Mouse (Mus musculus): ENCODE measurements around the gene Hexa. TPM values are rescaled to one million over a fixed set of nuclear protein-coding genes. Genes with fewer than 3 reads are reported as not detected.

Gene Hexa
- polyA plus RNA-seq, 1 experiment from 2014 or later = 68.0 TPM

- no peak for ATAC-seq
- no peaks in the 10 kb centered on the region for H3K36me3 ChIP-seq (ENCODE audit: control insufficient read depth, insufficient read depth, low read length)
- WGBS = 97% methylated on average over 3 of the region's 3 CpGs
- H3K4me2 ChIP-seq (ENCODE audit: low read length) = no peak overlapping the region
- no peaks in the 10 kb centered on the region for H3K9me3 ChIP-seq (ENCODE audit: control insufficient read depth, low read length)
- no peak overlapping the region for H3K4me3 ChIP-seq (ENCODE audit: low read length)
- no peaks in the 10 kb centered on the region for H3K27me3 ChIP-seq (replicated peaks; ENCODE audit: control insufficient read depth, insufficient read depth, low read length)
- no peak overlapping the region for H3K27ac ChIP-seq (ENCODE audit: low read depth, low read length)
- no peaks in the 10 kb centered on the region for H3K4me1 ChIP-seq (ENCODE audit: control insufficient read depth, insufficient read depth, low read depth, low read length)
- no peak overlapping the region for H3K9ac ChIP-seq (ENCODE audit: low read depth, low read length)
Measured at GRCm38 (mm10) chr9:59527580-59527979, 11.8 kb upstream of the Hexa start.

- no peaks in the 10 kb centered on the region for H3K9me3 ChIP-seq (ENCODE audit: control insufficient read depth, low read length)
- no peak overlapping the region for H3K4me2 ChIP-seq (ENCODE audit: low read length)
- no peaks in the 10 kb centered on the region for H3K4me1 ChIP-seq (ENCODE audit: control insufficient read depth, insufficient read depth, low read depth, low read length)
- 93% methylated on average over 2 of the region's 2 CpGs for WGBS
- no peak for ATAC-seq
- no peaks in the 10 kb centered on the region for H3K27me3 ChIP-seq (replicated peaks; ENCODE audit: control insufficient read depth, insufficient read depth, low read length)
- no peak overlapping the region for H3K9ac ChIP-seq (ENCODE audit: low read depth, low read length)
- no peaks in the 10 kb centered on the region for H3K36me3 ChIP-seq (ENCODE audit: control insufficient read depth, insufficient read depth, low read length)
- no peak overlapping the region for H3K27ac ChIP-seq (ENCODE audit: low read depth, low read length)
- no peak overlapping the region for H3K4me3 ChIP-seq (ENCODE audit: low read length)
Measured at GRCm38 (mm10) chr9:59528274-59528673, 11.1 kb upstream of the Hexa start.

GRCm38 (mm10) chr9:59531645-59532044, 7.7 kb upstream of the Hexa start:
- Histone ChIP-seq H3K4me2 (ENCODE audit: low read length) (no peak overlapping the region), H3K36me3 (ENCODE audit: control insufficient read depth, insufficient read depth, low read length) (no peaks in the 10 kb centered on the region), H3K9ac (ENCODE audit: low read depth, low read length) (no peak overlapping the region), H3K9me3 (ENCODE audit: control insufficient read depth, low read length) (no peaks in the 10 kb centered on the region), H3K27me3 (replicated peaks; ENCODE audit: control insufficient read depth, insufficient read depth, low read length) (no peaks in the 10 kb centered on the region), H3K4me1 (ENCODE audit: control insufficient read depth, insufficient read depth, low read depth, low read length) (no peaks in the 10 kb centered on the region), H3K4me3 (ENCODE audit: low read length) (no peak overlapping the region), H3K27ac (ENCODE audit: low read depth, low read length) (no peak overlapping the region)
- 32% methylated on average over 5 of the region's 5 CpGs for WGBS
- ATAC-seq = no peak

DNA sequence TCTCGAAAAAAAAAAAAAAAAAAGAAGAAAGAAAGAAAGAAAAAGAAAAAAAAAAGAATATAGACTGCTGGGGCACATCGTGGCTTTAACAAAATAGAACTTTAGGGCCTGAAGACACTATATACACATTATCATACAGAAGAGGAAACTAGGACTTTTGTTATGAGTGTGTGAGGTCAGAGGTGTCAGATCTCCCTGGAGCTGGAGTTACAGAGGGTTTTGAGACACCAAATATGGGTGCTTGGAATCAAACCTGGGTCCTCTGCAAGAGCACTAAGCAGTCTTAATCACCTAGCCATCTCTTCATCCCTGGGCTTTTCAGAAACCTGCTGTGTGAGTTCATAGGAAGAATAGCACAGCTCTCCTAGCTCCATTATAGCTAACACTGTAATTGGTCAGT, 5.9 kb upstream of the Hexa start:
- H3K9me3 ChIP-seq (ENCODE audit: control insufficient read depth, low read length) = no peaks in the 10 kb centered on the region
- H3K27me3 ChIP-seq (replicated peaks; ENCODE audit: control insufficient read depth, insufficient read depth, low read length) = no peaks in the 10 kb centered on the region; the same call in 1 of the 2 replicates
- no peak overlapping the region for H3K4me3 ChIP-seq (ENCODE audit: low read length)
- ATAC-seq = no peak
- 75% methylated on average over 2 of the region's 2 CpGs for WGBS
- no peak overlapping the region for H3K9ac ChIP-seq (ENCODE audit: low read depth, low read length)
- no peaks in the 10 kb centered on the region for H3K4me1 ChIP-seq (ENCODE audit: control insufficient read depth, insufficient read depth, low read depth, low read length)
- H3K4me2 ChIP-seq (ENCODE audit: low read length) = no peak overlapping the region
- no peaks in the 10 kb centered on the region for H3K36me3 ChIP-seq (ENCODE audit: control insufficient read depth, insufficient read depth, low read length)
- no peak overlapping the region for H3K27ac ChIP-seq (ENCODE audit: low read depth, low read length)

GRCm38 (mm10) chr9:59533889-59534288, 5.5 kb upstream of the Hexa start:
- no peak overlapping the region for H3K4me3 ChIP-seq (ENCODE audit: low read length)
- H3K4me2 ChIP-seq (ENCODE audit: low read length) = no peak overlapping the region
- H3K9ac ChIP-seq (ENCODE audit: low read depth, low read length) = no peak overlapping the region
- H3K27me3 ChIP-seq (replicated peaks; ENCODE audit: control insufficient read depth, insufficient read depth, low read length) = no peaks in the 10 kb centered on the region; the same call in 1 of the 2 replicates
- H3K36me3 ChIP-seq (ENCODE audit: control insufficient read depth, insufficient read depth, low read length) = no peaks in the 10 kb centered on the region
- 78% methylated on average over 4 of the region's 4 CpGs for WGBS
- H3K9me3 ChIP-seq (ENCODE audit: control insufficient read depth, low read length) = no peaks in the 10 kb centered on the region
- no peak overlapping the region for H3K27ac ChIP-seq (ENCODE audit: low read depth, low read length)
- no peak for ATAC-seq
- peaks cover 1% of the 10 kb centered on the region; the same call in 1 of the 2 replicates for H3K4me1 ChIP-seq (ENCODE audit: control insufficient read depth, insufficient read depth, low read depth, low read length)

- H3K4me2 ChIP-seq (ENCODE audit: low read length) = no peak overlapping the region
- no peak overlapping the region for H3K9ac ChIP-seq (ENCODE audit: low read depth, low read length)
- no peaks in the 10 kb centered on the region for H3K9me3 ChIP-seq (ENCODE audit: control insufficient read depth, low read length)
- no peak for ATAC-seq
- H3K36me3 ChIP-seq (ENCODE audit: control insufficient read depth, insufficient read depth, low read length) = no peaks in the 10 kb centered on the region
- 85% methylated on average over 3 of the region's 3 CpGs for whole genome bisulfite sequencing
- no peak overlapping the region for H3K4me3 ChIP-seq (ENCODE audit: low read length)
- peaks cover 13% of the 10 kb centered on the region for H3K4me1 ChIP-seq (ENCODE audit: control insufficient read depth, insufficient read depth, low read depth, low read length)
- H3K27me3 ChIP-seq (replicated peaks; ENCODE audit: control insufficient read depth, insufficient read depth, low read length) = no peaks in the 10 kb centered on the region; the same call in 1 of the 2 replicates
- H3K27ac ChIP-seq (ENCODE audit: low read depth, low read length) = no peak overlapping the region
Measured at GRCm38 (mm10) chr9:59537651-59538050, 1.7 kb upstream of the Hexa start.

- no peak overlapping the region for H3K9ac ChIP-seq (ENCODE audit: low read depth, low read length)
- H3K27me3 ChIP-seq (replicated peaks; ENCODE audit: control insufficient read depth, insufficient read depth, low read length) = no peaks in the 10 kb centered on the region; the same call in 1 of the 2 replicates
- peaks cover 13% of the 10 kb centered on the region for H3K4me1 ChIP-seq (ENCODE audit: control insufficient read depth, insufficient read depth, low read depth, low read length)
- H3K4me3 ChIP-seq (ENCODE audit: low read length) = no peak overlapping the region
- no peaks in the 10 kb centered on the region for H3K9me3 ChIP-seq (ENCODE audit: control insufficient read depth, low read length)
- no peaks in the 10 kb centered on the region for H3K36me3 ChIP-seq (ENCODE audit: control insufficient read depth, insufficient read depth, low read length)
- 95% methylated on average over 6 of the region's 6 CpGs for WGBS
- H3K4me2 ChIP-seq (ENCODE audit: low read length) = no peak overlapping the region
- no peak for ATAC-seq
- H3K27ac ChIP-seq (ENCODE audit: low read depth, low read length) = no peak overlapping the region
Measured at GRCm38 (mm10) chr9:59541617-59542016, 2.3 kb downstream of the Hexa start.

DNA sequence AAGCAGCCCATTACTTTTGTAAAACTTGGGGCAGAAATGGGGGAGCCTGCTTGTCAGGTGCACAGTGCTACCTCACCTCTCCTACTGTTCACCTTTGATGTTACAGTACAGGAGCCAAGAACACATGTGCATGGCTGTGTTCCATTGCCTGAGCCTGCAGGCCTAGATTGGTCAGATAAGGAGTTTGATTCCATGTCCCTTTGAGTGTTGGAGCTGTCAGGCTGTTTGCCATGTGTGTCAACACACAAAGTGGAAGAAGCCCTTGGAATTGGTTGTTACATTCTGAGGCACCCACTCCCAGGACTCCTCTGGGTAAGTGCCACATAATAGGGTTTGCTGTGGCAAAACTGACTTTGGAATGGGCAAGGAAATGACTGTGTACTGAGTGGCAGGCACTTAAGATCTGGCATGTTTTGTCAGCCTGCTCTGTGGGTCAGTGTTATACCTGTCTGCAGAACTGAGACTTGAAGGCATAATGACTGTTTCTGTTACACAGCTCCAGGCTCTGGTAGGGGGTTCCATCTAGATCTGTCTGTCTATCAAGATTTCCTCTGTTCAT, 3.5 kb downstream of the Hexa start:
- Histone ChIP-seq H3K4me1 (ENCODE audit: control insufficient read depth, insufficient read depth, low read depth, low read length) (peaks cover 13% of the 10 kb centered on the region), H3K4me2 (ENCODE audit: low read length) (no peak overlapping the region), H3K27me3 (replicated peaks; ENCODE audit: control insufficient read depth, insufficient read depth, low read length) (no peaks in the 10 kb centered on the region; the same call in 1 of the 2 replicates), H3K4me3 (ENCODE audit: low read length) (no peak overlapping the region), H3K9me3 (ENCODE audit: control insufficient read depth, low read length) (no peaks in the 10 kb centered on the region), H3K27ac (ENCODE audit: low read depth, low read length) (no peak overlapping the region), H3K9ac (ENCODE audit: low read depth, low read length) (no peak overlapping the region), H3K36me3 (ENCODE audit: control insufficient read depth, insufficient read depth, low read length) (no peaks in the 10 kb centered on the region)
- no peak for ATAC-seq

DNA sequence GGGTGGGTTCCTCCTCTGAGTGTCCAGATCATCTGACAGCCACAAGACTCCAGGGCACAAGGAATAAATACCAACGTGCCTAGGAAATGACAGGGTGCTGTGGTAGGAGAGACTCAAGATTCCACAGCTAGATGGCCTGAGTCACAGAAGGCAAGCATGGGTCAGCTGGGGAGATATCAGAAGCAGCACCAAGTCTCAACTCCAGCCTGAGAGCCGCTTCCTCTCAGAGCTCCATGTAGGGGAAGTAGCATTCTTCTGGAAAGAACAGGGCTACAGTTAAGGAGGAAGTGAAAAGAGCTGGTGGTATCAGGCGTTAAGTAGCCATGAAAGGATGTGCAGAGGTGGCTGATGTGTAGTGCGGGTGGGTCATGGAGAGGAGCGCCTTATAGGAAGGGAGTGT, 5.4 kb downstream of the Hexa start:
- no peak for ATAC-seq
- no peaks in the 10 kb centered on the region for H3K9me3 ChIP-seq (ENCODE audit: control insufficient read depth, low read length)
- 91% methylated on average over 5 of the region's 5 CpGs for WGBS

DNA sequence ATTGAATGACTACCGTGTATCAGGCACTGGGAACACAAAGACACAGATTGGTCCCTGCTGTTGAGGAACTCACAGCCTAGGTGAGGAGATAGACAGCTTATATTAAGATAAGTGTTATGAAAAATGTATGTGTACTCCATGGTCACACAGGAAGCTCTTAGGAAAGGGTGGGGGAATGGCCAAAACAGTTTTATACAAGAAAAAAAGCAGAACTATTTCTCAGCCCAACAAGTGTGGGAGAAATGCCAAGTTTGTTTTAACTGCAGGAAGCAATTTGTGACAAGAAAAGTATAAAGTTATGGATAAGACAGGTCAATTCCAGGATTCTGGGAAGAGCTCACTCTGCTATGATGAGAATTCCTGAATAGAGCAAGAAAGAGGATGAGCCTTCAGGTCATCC, 8.5 kb downstream of the Hexa start:
- Histone ChIP-seq H3K9me3 (ENCODE audit: control insufficient read depth, low read length) (no peaks in the 10 kb centered on the region), H3K27ac (ENCODE audit: low read depth, low read length) (no peak overlapping the region), H3K4me3 (ENCODE audit: low read length) (no peak overlapping the region), H3K9ac (ENCODE audit: low read depth, low read length) (no peak overlapping the region), H3K27me3 (replicated peaks; ENCODE audit: control insufficient read depth, insufficient read depth, low read length) (no peaks in the 10 kb centered on the region), H3K36me3 (ENCODE audit: control insufficient read depth, insufficient read depth, low read length) (no peaks in the 10 kb centered on the region), H3K4me1 (ENCODE audit: control insufficient read depth, insufficient read depth, low read depth, low read length) (no peaks in the 10 kb centered on the region), H3K4me2 (ENCODE audit: low read length) (no peak overlapping the region)
- ATAC-seq = no peak
- 88% methylated on average over 1 of the region's 1 CpGs for WGBS

More for the DNA sequence above, 5.4 kb downstream of the Hexa start:
- H3K36me3 ChIP-seq (ENCODE audit: control insufficient read depth, insufficient read depth, low read length) = no peaks in the 10 kb centered on the region
- H3K9ac ChIP-seq (ENCODE audit: low read depth, low read length) = no peak overlapping the region
- peaks cover 10% of the 10 kb centered on the region for H3K4me1 ChIP-seq (ENCODE audit: control insufficient read depth, insufficient read depth, low read depth, low read length)
- no peak overlapping the region for H3K4me3 ChIP-seq (ENCODE audit: low read length)
- no peak overlapping the region for H3K4me2 ChIP-seq (ENCODE audit: low read length)
- no peaks in the 10 kb centered on the region for H3K27me3 ChIP-seq (replicated peaks; ENCODE audit: control insufficient read depth, insufficient read depth, low read length)
- H3K27ac ChIP-seq (ENCODE audit: low read depth, low read length) = no peak overlapping the region
